Mouse (Mus musculus) granulocyte monocyte progenitor cell, adult 5-6 weeks (primary cell): ENCODE data around the gene Clk1. TPM values are rescaled to one million over a fixed set of nuclear protein-coding genes. Genes with fewer than 3 reads are reported as not detected.

Experiments used
- ATAC-seq: replicated peaks from 2 replicates; pipeline ENCODE4 v1.8.0; 2016; ENCODE audit warnings: mild to moderate bottlenecking, moderate TSS enrichment, inconsistent platforms; ENCODE audit not compliant: poor library complexity, severe bottlenecking
- total RNA-seq, 2 experiments: library from RNA; stranded (forward) in 1 of 2; stranded (reverse) in 1 of 2; fragments of 200-712, 200-1000 nt in 1 of 2; fragments of >200 nt in 1 of 2; fragmentation: Nextera tagmentation in 1 of 2; gene quantifications; 2 replicates each; pipeline ENCODE4 v1.2.3; 2014 to 2017

The Clk1 gene
- total RNA-seq, 2 experiments from 2014 or later, result 227 to 362 TPM

- ATAC-seq, result no peak
Measured at GRCm38 (mm10) chr1:58362296-58362695, 61.6 kb downstream of the Clk1 start.

Other genes with a start within 250 kb of the Clk1 start
- not detected in 2 replicates for gene Aox4, start 213.7 kb downstream of the Clk1 start, total RNA-seq (2014; fragmentation: Nextera tagmentation)
- not detected in 2 replicates for gene Aox4, start 213.7 kb downstream of the Clk1 start, total RNA-seq (2017)
- gene Aox2, start 145.7 kb downstream of the Clk1 start, total RNA-seq (2014; fragmentation: Nextera tagmentation), result 0.28 TPM in 1 of 2 replicates, not detected in the other
- gene Aox2, start 145.7 kb downstream of the Clk1 start, total RNA-seq (2017), result 0.30 TPM in 1 of 2 replicates, not detected in the other
- gene Bzw1, start 31.2 kb downstream of the Clk1 start, total RNA-seq (2014; fragmentation: Nextera tagmentation), result 149 and 150 TPM in 2 replicates
- 190 and 212 TPM in 2 replicates for gene Bzw1, start 31.2 kb downstream of the Clk1 start, total RNA-seq (2017)
- gene Nif3l1, start 21.1 kb upstream of the Clk1 start, total RNA-seq (2014; fragmentation: Nextera tagmentation), result 17.0 and 28.4 TPM in 2 replicates
- 36.9 and 48.7 TPM in 2 replicates for gene Nif3l1, start 21.1 kb upstream of the Clk1 start, total RNA-seq (2017)
- 53.0 and 77.8 TPM in 2 replicates for gene Ppil3, start 21.4 kb upstream of the Clk1 start, total RNA-seq (2014; fragmentation: Nextera tagmentation)
- 87.0 and 141 TPM in 2 replicates for gene Ppil3, start 21.4 kb upstream of the Clk1 start, total RNA-seq (2017)
- 30.3 and 35.4 TPM in 2 replicates for gene Orc2, start 81.0 kb upstream of the Clk1 start, total RNA-seq (2014; fragmentation: Nextera tagmentation)
- 71.1 and 79.5 TPM in 2 replicates for gene Orc2, start 81.0 kb upstream of the Clk1 start, total RNA-seq (2017)
- gene Fam126b, start 162.3 kb upstream of the Clk1 start, total RNA-seq (2014; fragmentation: Nextera tagmentation), result 14.9 and 25.2 TPM in 2 replicates
- 14.6 and 20.2 TPM in 2 replicates for gene Fam126b, start 162.3 kb upstream of the Clk1 start, total RNA-seq (2017)
- 120 and 177 TPM in 2 replicates for gene Ndufb3, start 162.3 kb upstream of the Clk1 start, total RNA-seq (2014; fragmentation: Nextera tagmentation)
- gene Ndufb3, start 162.3 kb upstream of the Clk1 start, total RNA-seq (2017), result 62.3 and 124 TPM in 2 replicates